14 mouse cellular contexts compared by ENCODE assay signal in genomic region chr13:114145249-114145648, GRCm38 (mm10).
"Had no signal": no experiment of that assay in that cellular context is flagged by ENCODE, and none has a peak within 500 bp of the region (broad histone marks: within the 10 kb centered on the region; RNA-seq: fewer than 3 reads in every experiment).

No protein-coding gene starts in this region.

- H3K4me2 ChIP-seq: limb, embryonic 13.5 days; midbrain, embryonic 13.5 days; neural tube, embryonic 13.5 days had no signal

- H3K9me3 ChIP-seq: limb, embryonic 13.5 days; midbrain, embryonic 13.5 days; neural tube, embryonic 13.5 days had no signal

- H3K27me3 ChIP-seq: limb, embryonic 13.5 days; midbrain, embryonic 13.5 days; neural tube, embryonic 13.5 days had no signal

- H3K27ac ChIP-seq: kidney, postnatal 0 days; layer of hippocampus, adult 2 months; limb, embryonic 13.5 days; liver, embryonic 14.5 days; midbrain, embryonic 13.5 days; stomach, postnatal 0 days had no signal

- H3K36me3 ChIP-seq: limb, embryonic 13.5 days; midbrain, embryonic 13.5 days; neural tube, embryonic 13.5 days had no signal

- DNase-seq: kidney, adult 9 months; kidney, postnatal 36 days; left cerebral cortex, postnatal 4 days; lung, adult 18-20 months; right cerebral cortex, adult 18-20 months; right cerebral cortex, postnatal 25 days; thymus, postnatal 4 days had no signal

- H3K4me3 ChIP-seq: layer of hippocampus, adult 2 months; limb, embryonic 13.5 days; midbrain, embryonic 13.5 days; neural tube, embryonic 13.5 days had no signal

- H3K9ac ChIP-seq: limb, embryonic 13.5 days; liver, embryonic 14.5 days; midbrain, embryonic 13.5 days; neural tube, embryonic 13.5 days had no signal
